Mouse (Mus musculus): ENCODE measurements around the gene Sesn1.

- TF ChIP-seq CTCF (IDR thresholded peaks at IDR 0.05; ENCODE audit: extremely low read depth, insufficient read depth, insufficient read length, insufficient replicate concordance) (no peak), POLR2A (IDR thresholded peaks at IDR 0.05; ENCODE audit: low read depth, low read length) (no peak)
These were observed 99.2 kb downstream of the Sesn1 start for GRCm38 (mm10) chr10:41908899-41909298.

Measured in spleen, adult 2 months (tissue).